ENCODE assay signal across 9 mouse cellular contexts in genomic region chr2:163787709-163788108, GRCm38 (mm10). TPM values are rescaled to one million over a fixed set of nuclear protein-coding genes. Genes with fewer than 3 reads are reported as not detected.
DNase-seq lines count a peak whose midpoint lies in the region; ATAC-seq and TF ChIP-seq lines count a peak whose summit lies in the region.
"Had no signal": no experiment of that assay in that cellular context is flagged by ENCODE, and none has a peak within 500 bp of the region (broad histone marks: within the 10 kb centered on the region; RNA-seq: fewer than 3 reads in every experiment).

No protein-coding gene starts in this region.

- H3K9me3 ChIP-seq in hindbrain, embryonic 14.5 days (ENCODE audit: control insufficient read depth, low read length): no peaks in the 10 kb centered on the region
- no peaks in the 10 kb centered on the region for H3K9me3 ChIP-seq in midbrain, embryonic 11.5 days (ENCODE audit: control insufficient read depth, low read length)
- H3K9me3 ChIP-seq: limb, embryonic 15.5 days had no signal

- no peak overlapping the region for H3K4me2 ChIP-seq in hindbrain, embryonic 14.5 days (replicated peaks)
- no peak overlapping the region for H3K4me2 ChIP-seq in midbrain, embryonic 11.5 days
- H3K4me2 ChIP-seq: limb, embryonic 15.5 days had no signal

- no peaks in the 10 kb centered on the region for H3K36me3 ChIP-seq in hindbrain, embryonic 14.5 days (replicated peaks; ENCODE audit: control insufficient read depth, insufficient read depth)
- H3K36me3 ChIP-seq in midbrain, embryonic 11.5 days (ENCODE audit: control insufficient read depth, insufficient read depth, low read length): no peaks in the 10 kb centered on the region
- H3K36me3 ChIP-seq: limb, embryonic 15.5 days had no signal

- H3K9ac ChIP-seq in hindbrain, embryonic 14.5 days: no peak overlapping the region
- no peak overlapping the region for H3K9ac ChIP-seq in midbrain, embryonic 11.5 days (ENCODE audit: low read length)
- H3K9ac ChIP-seq: limb, embryonic 15.5 days had no signal

- intact Hi-C loops in heart, postnatal 25 days (cut with DNase I): loop anchor here (10.0 kb wide), 2 partner anchors 183 to 253 kb away; partner anchors contain the start of gene Ttpal
- intact Hi-C loops in left cerebral cortex, adult 2 months (cut with DNase I): loop anchor here (10.0 kb wide), 3 partner anchors 47 to 253 kb away; no protein-coding TSS in a partner anchor

- ATAC-seq in hindbrain, embryonic 14.5 days (ENCODE audit: low FRiP score): 0 out of 2 replicates have a peak, but pooled peaks have one; percentile 27
- 0 out of 2 replicates have a peak, but pooled peaks have one; percentile 46 for ATAC-seq in midbrain, embryonic 11.5 days (ENCODE audit: low FRiP score)

- peak; percentile 75 for TF ChIP-seq CTCF in left cerebral cortex, adult 2 months (IDR thresholded peaks at IDR 0.05)

- no peak overlapping the region for H3K4me3 ChIP-seq in hindbrain, embryonic 14.5 days (replicated peaks; ENCODE audit: low read length)
- no peak overlapping the region for H3K4me3 ChIP-seq in left cerebral cortex, adult 2 months
- no peak overlapping the region for H3K4me3 ChIP-seq in midbrain, embryonic 11.5 days (ENCODE audit: low read depth, low read length)
- H3K4me3 ChIP-seq: limb, embryonic 15.5 days had no signal

- H3K27ac ChIP-seq in hindbrain, embryonic 14.5 days: no peak overlapping the region
- no peak overlapping the region for H3K27ac ChIP-seq in left cerebral cortex, adult 2 months
- no peak overlapping the region for H3K27ac ChIP-seq in midbrain, embryonic 11.5 days (ENCODE audit: low read depth, low read length)
- H3K27ac ChIP-seq: limb, embryonic 15.5 days had no signal

- no peaks in the 10 kb centered on the region for H3K27me3 ChIP-seq in hindbrain, embryonic 14.5 days (ENCODE audit: control insufficient read depth, insufficient read depth, low read length)
- peaks cover 2% of the 10 kb centered on the region; the same call in 1 of the 2 replicates for H3K27me3 ChIP-seq in midbrain, embryonic 11.5 days (ENCODE audit: control insufficient read depth, insufficient read depth, low read length)
- H3K27me3 ChIP-seq: limb, embryonic 15.5 days had no signal

- no peaks in the 10 kb centered on the region for H3K4me1 ChIP-seq in hindbrain, embryonic 14.5 days (replicated peaks; ENCODE audit: control insufficient read depth, insufficient read depth, low read length)
- H3K4me1 ChIP-seq in midbrain, embryonic 11.5 days (ENCODE audit: control insufficient read depth, insufficient read depth, low read length): no peaks in the 10 kb centered on the region
- H3K4me1 ChIP-seq: limb, embryonic 15.5 days had no signal

- DNase-seq in heart, adult 11 months: peak; percentile 96
- no peak for DNase-seq in heart, postnatal 25 days (ENCODE audit: low spot score)
- peak; percentile 71 for DNase-seq in adrenal gland, postnatal 14 days
- DNase-seq in embryo, embryonic 11.5 days (ENCODE audit: low read depth, low spot score): peak; percentile 51
- peak; percentile 73 for DNase-seq in hindbrain, embryonic 14.5 days (ENCODE audit: low spot score)
- peak; percentile 33 to 41 for DNase-seq in left cerebral cortex, adult 2 months (ENCODE audit: extremely low spot score in 1 of 2, low spot score in 2 of 2)
- peak; percentile 91 for DNase-seq in midbrain, embryonic 11.5 days (ENCODE audit: low spot score, missing footprints)
- peak; percentile 72 for DNase-seq in thymus, postnatal 0 days (ENCODE audit: low spot score)

- WGBS in hindbrain, embryonic 14.5 days: 57% methylated on average over 3 of the region's 3 CpGs
- 60% methylated on average over 3 of the region's 3 CpGs for WGBS in midbrain, embryonic 11.5 days

RNA-seq across cellular contexts. Expression of gene Ccn5, which starts 33.0 kb away (rescaled TPM):
- total RNA-seq in heart, postnatal 25 days (2021): 1 to 10 TPM in 1 of 2 experiments, under 1 TPM in 1; 0.98 to 1.3 TPM
- 0.26 TPM in 1 of 2 replicates, not detected in the other for total RNA-seq in adrenal gland, postnatal 14 days (2021)
- polyA plus RNA-seq in hindbrain, embryonic 14.5 days (2014; fragmentation: Nextera tagmentation; extraction: Ambion mirVana): 0.23 TPM in 1 of 2 replicates, not detected in the other
- total RNA-seq in left cerebral cortex, adult 2 months (2021): under 1 TPM; 0.19 to 0.38 TPM
- 0.40 and 0.54 TPM in 2 replicates for polyA plus RNA-seq in midbrain, embryonic 11.5 days (2014; fragmentation: Nextera tagmentation; extraction: Ambion mirVana)
- 0.22 and 0.33 TPM in 2 replicates for polyA plus RNA-seq in thymus, postnatal 0 days (2015; fragmentation: Nextera tagmentation; extraction: Ambion mirVana)

RNA-seq across cellular contexts. Expression of gene Ada, which starts 37.7 kb away (rescaled TPM):
- total RNA-seq in heart, postnatal 25 days (2021): under 1 TPM; 0.39 to 0.68 TPM
- 3.1 and 3.9 TPM in 2 replicates for total RNA-seq in adrenal gland, postnatal 14 days (2021)
- 3.0 and 3.3 TPM in 2 replicates for polyA plus RNA-seq in hindbrain, embryonic 14.5 days (2014; fragmentation: Nextera tagmentation; extraction: Ambion mirVana)
- under 1 TPM; 0.79 to 0.93 TPM for total RNA-seq in left cerebral cortex, adult 2 months (2021)
- polyA plus RNA-seq in midbrain, embryonic 11.5 days (2014; fragmentation: Nextera tagmentation; extraction: Ambion mirVana): 5.6 and 6.1 TPM in 2 replicates
- 73.2 and 83.0 TPM in 2 replicates for polyA plus RNA-seq in thymus, postnatal 0 days (2015; fragmentation: Nextera tagmentation; extraction: Ambion mirVana)
